Mouse (Mus musculus) liver, postnatal 0 days (tissue): ENCODE data around the gene Arhgap25.

Experiments used
- CTCF ChIP-seq: sonication (generic); IDR thresholded peaks from 2 replicates; pipeline ENCODE4 v1.5.1; 2016; ENCODE audit warnings: antibody characterized with exemption, low read depth
- EP300 ChIP-seq: IDR thresholded peaks from 2 replicates; pipeline ENCODE4 v1.6.1; 2016; ENCODE audit warnings: antibody characterized with exemption, low read depth, mild to moderate bottlenecking

DNA sequence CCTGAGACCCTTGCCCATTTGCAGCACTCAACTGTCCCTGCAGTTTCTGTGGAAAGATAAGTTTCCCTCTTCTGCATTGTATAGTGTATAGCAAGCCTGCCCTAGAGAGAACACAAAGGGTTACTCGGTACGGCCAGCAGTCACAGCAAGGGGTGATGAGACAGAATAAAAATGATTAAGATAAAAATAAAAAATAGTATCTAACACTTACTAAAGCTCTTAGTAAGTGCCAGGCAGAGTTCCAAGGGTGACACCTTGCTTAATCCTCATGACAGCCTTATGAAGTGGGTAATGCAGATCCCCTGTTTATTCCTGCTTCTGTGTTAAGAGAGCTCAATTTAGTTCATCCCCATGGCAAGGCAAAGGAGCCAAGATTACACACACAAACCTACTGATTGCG lies 83.5 kb downstream of the Arhgap25 start:
- TF ChIP-seq CTCF (no peak), EP300 (no peak)
